ENCODE assay signal across 12 mouse cellular contexts in genomic region chr12:99789283-99789960, GRCm38 (mm10).
DNase-seq lines count a peak whose midpoint lies in the region.
"Had no signal": no experiment of that assay in that cellular context is flagged by ENCODE, and none has a peak within 500 bp of the region (broad histone marks: within the 10 kb centered on the region; RNA-seq: fewer than 3 reads in every experiment).

No protein-coding gene starts in this region.

- no peaks in the 10 kb centered on the region for H3K79me2 ChIP-seq in macrophage (ENCODE audit: inconsistent target)

- H3K4me3 ChIP-seq in macrophage (ENCODE audit: inconsistent target): no peak overlapping the region
- H3K4me3 ChIP-seq: erythroblast, embryonic 14.5 days had no signal

- intact Hi-C loops in gastrocnemius, postnatal 36 days (cut with DNase I): no loop called here

- peak; percentile 9 to 39 for DNase-seq in adrenal gland, adult (ENCODE audit: inconsistent age in 2 of 2, low spot score in 1 of 2)
- no peak for DNase-seq in adrenal gland, adult 18-20 months (ENCODE audit: low spot score in 2 of 2)
- DNase-seq in thymus, postnatal 25 days: peak; percentile 4
- DNase-seq in thymus, postnatal 0 days (ENCODE audit: low spot score): no peak
- DNase-seq in gastrocnemius, postnatal 36 days: no peak
- no peak for DNase-seq in yolk sac, embryonic 10.5 days (ENCODE audit: low spot score)
- DNase-seq in frontal cortex, adult 2 months (ENCODE audit: extremely low spot score in 1 of 2, low spot score in 1 of 2): no peak
- DNase-seq: cerebellum, adult 9-10 months; gastrocnemius, postnatal 25 days; kidney, adult 18-20 months had no signal

- 19% methylated on average over 5 of the region's 5 CpGs for WGBS in macrophage (ENCODE audit: missing documents)

- H3K36me3 ChIP-seq in macrophage (ENCODE audit: inconsistent target): no peaks in the 10 kb centered on the region

- H3K27ac ChIP-seq in macrophage: peak overlapping the region; percentile 66

Comparison
In these comparisons a context has a peak if more than half of its experiments do, and no peak if none do; other contexts are left out.
1. DNase-seq: peak in adrenal gland, adult (2 of 2) and thymus, postnatal 25 days (single experiment); none in adrenal gland, adult 18-20 months (0 of 2), thymus, postnatal 0 days (single experiment), gastrocnemius, postnatal 36 days (0 of 2), yolk sac, embryonic 10.5 days (single experiment) and frontal cortex, adult 2 months (0 of 2).